16 mouse cellular contexts compared by ENCODE assay signal in the genomic region with DNA sequence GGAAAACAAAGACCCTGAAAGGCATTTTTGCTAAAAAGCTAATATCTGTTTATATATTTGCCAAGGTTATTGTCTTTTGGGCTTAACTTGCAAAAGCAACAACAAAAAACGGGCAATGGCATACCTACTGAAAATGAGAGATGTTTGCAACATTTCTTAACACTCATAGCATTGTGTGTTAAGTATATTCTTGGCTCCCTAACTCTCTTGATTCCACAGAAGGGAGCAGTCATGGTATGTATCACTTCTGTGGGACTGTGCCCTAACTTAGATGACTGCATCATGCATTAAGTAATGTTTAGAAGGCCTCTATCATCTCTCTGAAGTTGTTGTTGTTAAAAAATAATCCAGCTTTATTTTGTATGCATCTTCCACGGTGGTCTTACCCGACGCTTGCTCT.
"Had no signal": no experiment of that assay in that cellular context is flagged by ENCODE, and none has a peak within 500 bp of the region (broad histone marks: within the 10 kb centered on the region; RNA-seq: fewer than 3 reads in every experiment).

No protein-coding gene starts in this region.

- H3K36me3 ChIP-seq: limb, embryonic 10.5 days; limb, embryonic 13.5 days; liver, embryonic 12.5 days; liver, embryonic 15.5 days; neural tube, embryonic 12.5 days had no signal

- H3K4me3 ChIP-seq: layer of hippocampus, adult 2 months; limb, embryonic 10.5 days; limb, embryonic 13.5 days; liver, embryonic 12.5 days; liver, embryonic 15.5 days; neural tube, embryonic 12.5 days had no signal

- H3K27me3 ChIP-seq: limb, embryonic 13.5 days; liver, embryonic 12.5 days; liver, embryonic 15.5 days; neural tube, embryonic 12.5 days had no signal

- DNase-seq: kidney, adult 2 months; kidney, postnatal 25 days; layer of hippocampus, adult 9-11 months; liver; lung, adult 2 months; thymus, postnatal 25 days had no signal

- H3K4me2 ChIP-seq: limb, embryonic 13.5 days; liver, embryonic 12.5 days; liver, embryonic 15.5 days; neural tube, embryonic 12.5 days had no signal

- ATAC-seq: intestine, postnatal 0 days; liver, embryonic 12.5 days; lung, postnatal 0 days had no signal

- H3K9ac ChIP-seq: limb, embryonic 13.5 days; liver, embryonic 12.5 days; liver, embryonic 15.5 days; neural tube, embryonic 12.5 days had no signal

- H3K27ac ChIP-seq: kidney, postnatal 0 days; layer of hippocampus, adult 2 months; limb, embryonic 10.5 days; limb, embryonic 13.5 days; liver, embryonic 12.5 days; liver, embryonic 15.5 days; macrophage; neural tube, embryonic 12.5 days had no signal

- H3K4me1 ChIP-seq: limb, embryonic 10.5 days; limb, embryonic 13.5 days; liver, embryonic 12.5 days; liver, embryonic 15.5 days; neural tube, embryonic 12.5 days had no signal

- H3K9me3 ChIP-seq: limb, embryonic 10.5 days; limb, embryonic 13.5 days; liver, embryonic 12.5 days; liver, embryonic 15.5 days; neural tube, embryonic 12.5 days had no signal
